Comparison of ENCODE assay signal across 23 mouse cellular contexts in genomic region chr11:93447566-93447965, GRCm38 (mm10).
DNase-seq lines count a peak whose midpoint lies in the region; ATAC-seq and TF ChIP-seq lines count a peak whose summit lies in the region.
"Had no signal": no experiment of that assay in that cellular context is flagged by ENCODE, and none has a peak within 500 bp of the region (broad histone marks: within the 10 kb centered on the region; RNA-seq: fewer than 3 reads in every experiment).

No protein-coding gene starts in this region.

- no peak overlapping the region for H3K27ac ChIP-seq in lung, embryonic 15.5 days
- H3K27ac ChIP-seq in lung, postnatal 0 days (ENCODE audit: low read length): no peak overlapping the region
- H3K27ac ChIP-seq in heart, embryonic 10.5 days: no peak overlapping the region
- no peak overlapping the region for H3K27ac ChIP-seq in heart, embryonic 11.5 days (ENCODE audit: low read depth, low read length)
- H3K27ac ChIP-seq: embryonic facial prominence, embryonic 13.5 days; embryonic facial prominence, embryonic 15.5 days; forebrain, embryonic 10.5 days; forebrain, embryonic 12.5 days had no signal

- H3K4me3 ChIP-seq in lung, embryonic 15.5 days: no peak overlapping the region
- H3K4me3 ChIP-seq in lung, postnatal 0 days (ENCODE audit: low read depth, low read length): no peak overlapping the region
- H3K4me3 ChIP-seq in heart, embryonic 10.5 days: no peak overlapping the region
- no peak overlapping the region for H3K4me3 ChIP-seq in heart, embryonic 11.5 days (ENCODE audit: low read depth, low read length)
- H3K4me3 ChIP-seq: embryonic facial prominence, embryonic 13.5 days; embryonic facial prominence, embryonic 15.5 days; erythroblast, embryonic 14.5 days; forebrain, embryonic 10.5 days; forebrain, embryonic 12.5 days had no signal

- WGBS in lung, embryonic 15.5 days: 25% methylated on average over 3 of the region's 3 CpGs
- WGBS in lung, postnatal 0 days: 27% methylated on average over 3 of the region's 3 CpGs
- 57% methylated on average over 3 of the region's 3 CpGs for WGBS in heart, embryonic 10.5 days
- 47% methylated on average over 3 of the region's 3 CpGs for WGBS in heart, embryonic 11.5 days (ENCODE audit: insufficient replicate concordance)

- no peak overlapping the region for H3K4me2 ChIP-seq in lung, embryonic 15.5 days
- no peak overlapping the region for H3K4me2 ChIP-seq in lung, postnatal 0 days (replicated peaks; ENCODE audit: low read depth, low read length)
- no peak overlapping the region for H3K4me2 ChIP-seq in heart, embryonic 11.5 days
- H3K4me2 ChIP-seq: embryonic facial prominence, embryonic 13.5 days; embryonic facial prominence, embryonic 15.5 days; forebrain, embryonic 12.5 days had no signal

- TF ChIP-seq EP300 in lung, postnatal 0 days (IDR thresholded peaks at IDR 0.05): 0 out of 2 replicates have a peak, but pooled peaks have one; percentile 23

- H3K9ac ChIP-seq in lung, embryonic 15.5 days: no peak overlapping the region
- H3K9ac ChIP-seq in lung, postnatal 0 days (replicated peaks; ENCODE audit: low read depth): no peak overlapping the region
- H3K9ac ChIP-seq in heart, embryonic 11.5 days (ENCODE audit: low read depth, low read length): no peak overlapping the region
- H3K9ac ChIP-seq: embryonic facial prominence, embryonic 13.5 days; embryonic facial prominence, embryonic 15.5 days; forebrain, embryonic 12.5 days had no signal

- no peaks in the 10 kb centered on the region for H3K36me3 ChIP-seq in lung, embryonic 15.5 days
- H3K36me3 ChIP-seq in lung, postnatal 0 days (ENCODE audit: insufficient read depth, low read length): no peaks in the 10 kb centered on the region
- H3K36me3 ChIP-seq in heart, embryonic 10.5 days: no peaks in the 10 kb centered on the region
- H3K36me3 ChIP-seq in heart, embryonic 11.5 days (ENCODE audit: control insufficient read depth, insufficient read depth, low read length): no peaks in the 10 kb centered on the region
- H3K36me3 ChIP-seq: embryonic facial prominence, embryonic 13.5 days; embryonic facial prominence, embryonic 15.5 days; forebrain, embryonic 10.5 days; forebrain, embryonic 12.5 days had no signal

- H3K9me3 ChIP-seq in lung, embryonic 15.5 days: no peaks in the 10 kb centered on the region
- H3K9me3 ChIP-seq in lung, postnatal 0 days (ENCODE audit: low read length): no peaks in the 10 kb centered on the region
- H3K9me3 ChIP-seq in heart, embryonic 10.5 days: no peaks in the 10 kb centered on the region
- no peaks in the 10 kb centered on the region for H3K9me3 ChIP-seq in heart, embryonic 11.5 days (replicated peaks; ENCODE audit: control insufficient read depth, low read length)
- H3K9me3 ChIP-seq: embryonic facial prominence, embryonic 13.5 days; embryonic facial prominence, embryonic 15.5 days; forebrain, embryonic 10.5 days; forebrain, embryonic 12.5 days had no signal

- H3K27me3 ChIP-seq in lung, embryonic 15.5 days: no peaks in the 10 kb centered on the region
- no peaks in the 10 kb centered on the region for H3K27me3 ChIP-seq in lung, postnatal 0 days (replicated peaks; ENCODE audit: insufficient read depth, low read length)
- H3K27me3 ChIP-seq in heart, embryonic 10.5 days (ENCODE audit: insufficient read depth, poor library complexity, severe bottlenecking): no peaks in the 10 kb centered on the region
- H3K27me3 ChIP-seq in heart, embryonic 11.5 days (ENCODE audit: control insufficient read depth, insufficient read depth, low read length): no peaks in the 10 kb centered on the region
- H3K27me3 ChIP-seq: embryonic facial prominence, embryonic 13.5 days; embryonic facial prominence, embryonic 15.5 days; forebrain, embryonic 12.5 days had no signal

- peaks cover 6% of the 10 kb centered on the region for H3K4me1 ChIP-seq in lung, embryonic 15.5 days
- no peaks in the 10 kb centered on the region for H3K4me1 ChIP-seq in lung, postnatal 0 days (ENCODE audit: insufficient read depth, low read depth, low read length)
- H3K4me1 ChIP-seq in heart, embryonic 10.5 days: no peaks in the 10 kb centered on the region
- no peaks in the 10 kb centered on the region for H3K4me1 ChIP-seq in heart, embryonic 11.5 days (ENCODE audit: control insufficient read depth, insufficient read depth, low read length)
- H3K4me1 ChIP-seq: embryonic facial prominence, embryonic 13.5 days; embryonic facial prominence, embryonic 15.5 days; forebrain, embryonic 10.5 days; forebrain, embryonic 12.5 days had no signal

- DNase-seq in lung, adult 18-20 months: no peak
- DNase-seq in lung, postnatal 0 days (ENCODE audit: low spot score): peak; percentile 52
- peak; percentile 48 for DNase-seq in lung, postnatal 10 days
- DNase-seq in lung, postnatal 36 days: peak; percentile 35
- no peak for DNase-seq in heart, embryonic 10.5 days (ENCODE audit: low spot score)
- DNase-seq: adrenal gland, adult 2 months; adrenal gland, postnatal 10 days; adrenal gland, postnatal 25 days; cerebellum, adult 11 months; cerebellum, adult 18-20 months; cerebellum, adult 8-10 months; cerebellum, adult 9-11 months; cerebellum, postnatal 14 days; cerebellum, postnatal 36 days; embryo, embryonic 11 days had no signal

- peak; percentile 62; the same call in 1 of the 2 replicates for ATAC-seq in lung, embryonic 15.5 days (ENCODE audit: borderline replicate concordance, extremely low read depth, low FRiP score, low TSS enrichment)
- peak; percentile 53 for ATAC-seq in lung, postnatal 0 days
- no peak for ATAC-seq in heart, embryonic 11.5 days (replicated peaks; ENCODE audit: insufficient number of reproducible peaks, low FRiP score, low TSS enrichment)
- ATAC-seq in inflammation-experienced regulatory T-cells, adult 6 months: no peak

- TF ChIP-seq CTCF in lung, postnatal 0 days (IDR thresholded peaks at IDR 0.05): no peak

Comparison
In these comparisons a context has a peak if more than half of its experiments do, and no peak if none do; other contexts are left out.
1. DNase-seq: peak in lung, postnatal 0 days (single experiment), lung, postnatal 10 days (single experiment) and lung, postnatal 36 days (single experiment); none in lung, adult 18-20 months (0 of 2) and heart, embryonic 10.5 days (single experiment).
2. ATAC-seq: peak in lung, embryonic 15.5 days (single experiment) and lung, postnatal 0 days (single experiment); none in heart, embryonic 11.5 days (single experiment) and inflammation-experienced regulatory T-cells, adult 6 months (single experiment).